Mouse (Mus musculus) thymus, adult 2 months (tissue): ENCODE data around the gene Olfr1181.

Experiments used
- CTCF ChIP-seq: fragments of 200-500 bp; IDR thresholded peaks from 2 replicates; pipeline ENCODE4 v1.5.1; 2012; ENCODE audit warnings: mild to moderate bottlenecking, control low read depth, low read length, moderate library complexity, borderline replicate concordance; ENCODE audit not compliant: control insufficient read depth, poor library complexity, insufficient read depth; ENCODE audit errors: extremely low read depth
- POLR2A ChIP-seq: fragments of 200-500 bp; IDR thresholded peaks from 2 replicates; pipeline ENCODE4 v1.6.1; 2012; ENCODE audit warnings: mild to moderate bottlenecking, low read length, control low read depth, moderate library complexity; ENCODE audit not compliant: control insufficient read depth, poor library complexity, insufficient read depth; ENCODE audit errors: extremely low read depth

GRCm38 (mm10) chr2:88406353-88406752 lies 19.6 kb downstream of the Olfr1181 start, which contains the start of gene Olfr1179:
- TF ChIP-seq POLR2A, result no peak
- TF ChIP-seq CTCF, result no peak
